Mouse (Mus musculus) heart, embryonic 15.5 days (tissue): ENCODE data around the gene Kifc3. TPM values are rescaled to one million over a fixed set of nuclear protein-coding genes. Genes with fewer than 3 reads are reported as not detected.

ENCODE experiments used
- ATAC-seq: fragments of 200-750 bp; cut with Nextera tagmentation; replicated peaks from 2 replicates; pipeline ENCODE4 v1.8.0; 2017; ENCODE audit warnings: low read depth, moderate TSS enrichment; ENCODE audit not compliant: insufficient number of reproducible peaks, insufficient read depth, low FRiP score
- H3K27ac ChIP-seq: fragments of 300-500 bp; sonication (generic); 2 replicates; pipeline ENCODE4 v1.5.1; 2015; ENCODE audit warnings: mild to moderate bottlenecking, inconsistent platforms
- H3K27me3 ChIP-seq: fragments of 300-500 bp; sonication (generic); 2 replicates; pipeline ENCODE4 v1.6.1; 2015; ENCODE audit warnings: inconsistent platforms
- H3K36me3 ChIP-seq: fragments of 300-500 bp; sonication (generic); 2 replicates; pipeline ENCODE4 v1.6.1; 2015; ENCODE audit warnings: mild to moderate bottlenecking, inconsistent platforms
- H3K4me1 ChIP-seq: fragments of 300-500 bp; sonication (generic); replicated peaks from 2 replicates; pipeline ENCODE4 v1.6.1; 2015; ENCODE audit warnings: inconsistent platforms
- H3K4me2 ChIP-seq: fragments of 300-500 bp; sonication (generic); 2 replicates; pipeline ENCODE4 v1.6.1; 2015; ENCODE audit warnings: inconsistent platforms, mild to moderate bottlenecking, moderate library complexity
- H3K4me3 ChIP-seq: fragments of 300-500 bp; sonication (generic); 2 replicates; pipeline ENCODE4 v1.5.1; 2015; ENCODE audit warnings: mild to moderate bottlenecking, inconsistent platforms
- H3K9ac ChIP-seq: fragments of 300-500 bp; sonication (generic); 2 replicates; pipeline ENCODE4 v1.6.1; 2015; ENCODE audit warnings: mild to moderate bottlenecking, inconsistent platforms
- H3K9me3 ChIP-seq: fragments of 300-500 bp; sonication (generic); replicated peaks from 2 replicates; pipeline ENCODE4 v1.6.1; 2016; ENCODE audit warnings: inconsistent platforms
- WGBS: fragments of 180-500 bp; shearing (Covaris S2); methylation state at CpG from one replicate; pipeline ENCODE4 v1.1.7; 2015; ENCODE audit warnings: mixed read lengths; 5-methylcytosine and 5-hydroxymethylcytosine counted together
- polyA plus RNA-seq: library from polyadenylated mRNA; unstranded; fragments of >200 nt; fragmentation: Nextera tagmentation; extraction: Ambion mirVana; gene quantifications from 2 replicates; pipeline ENCODE4 v1.2.1, GENCODE M21; 2015

Gene Kifc3
- polyA plus RNA-seq, 1 experiment from 2014 or later = 15.7 TPM

GRCm38 (mm10) chr8:95201491-95201890 lies 1.1 kb downstream of the Kifc3 start:
- 60% methylated on average over 7 of the region's 7 CpGs for WGBS
- Histone ChIP-seq H3K4me1 (peaks cover 11% of the 10 kb centered on the region; the same call in 1 of the 2 replicates), H3K27me3 (no peaks in the 10 kb centered on the region), H3K27ac (no peak overlapping the region), H3K9ac (no peak overlapping the region), H3K4me3 (no peak overlapping the region), H3K36me3 (no peaks in the 10 kb centered on the region), H3K4me2 (no peak overlapping the region), H3K9me3 (no peaks in the 10 kb centered on the region)
- ATAC-seq = no peak

GRCm38 (mm10) chr8:95200001-95200405 lies 2.6 kb downstream of the Kifc3 start:
- no peak overlapping the region for H3K27ac ChIP-seq
- ATAC-seq = no peak

GRCm38 (mm10) chr8:95195728-95196127 lies 6.9 kb downstream of the Kifc3 start:
- Histone ChIP-seq H3K9me3 (no peaks in the 10 kb centered on the region), H3K36me3 (no peaks in the 10 kb centered on the region), H3K27me3 (no peaks in the 10 kb centered on the region), H3K4me1 (peaks cover 3% of the 10 kb centered on the region; the same call in 1 of the 2 replicates), H3K9ac (no peak overlapping the region), H3K27ac (no peak overlapping the region), H3K4me3 (no peak overlapping the region), H3K4me2 (no peak overlapping the region)
- 49% methylated on average over 11 of the region's 11 CpGs for WGBS
- no peak for ATAC-seq

More at GRCm38 (mm10) chr8:95200001-95200405, 2.6 kb downstream of the Kifc3 start:
- H3K4me2 ChIP-seq = no peak overlapping the region
- H3K9me3 ChIP-seq = no peaks in the 10 kb centered on the region
- H3K4me1 ChIP-seq = peaks cover 11% of the 10 kb centered on the region; the same call in 1 of the 2 replicates
- 71% methylated on average over 9 of the region's 9 CpGs for WGBS
- H3K36me3 ChIP-seq = no peaks in the 10 kb centered on the region
- H3K4me3 ChIP-seq = no peak overlapping the region
- no peaks in the 10 kb centered on the region for H3K27me3 ChIP-seq
- H3K9ac ChIP-seq = no peak overlapping the region

GRCm38 (mm10) chr8:95191497-95192175 lies 11.0 kb downstream of the Kifc3 start:
- H3K4me1 ChIP-seq = no peaks in the 10 kb centered on the region
- no peak overlapping the region for H3K4me3 ChIP-seq
- no peak for ATAC-seq
- H3K9ac ChIP-seq = no peak overlapping the region
- no peak overlapping the region for H3K4me2 ChIP-seq
- H3K27me3 ChIP-seq = no peaks in the 10 kb centered on the region
- WGBS = 90% methylated on average over 9 of the region's 9 CpGs
- H3K9me3 ChIP-seq = no peaks in the 10 kb centered on the region
- H3K27ac ChIP-seq = no peak overlapping the region
- no peaks in the 10 kb centered on the region for H3K36me3 ChIP-seq

- Histone ChIP-seq H3K36me3 (no peaks in the 10 kb centered on the region), H3K27ac (no peak overlapping the region), H3K9ac (no peak overlapping the region), H3K4me2 (no peak overlapping the region), H3K4me1 (no peaks in the 10 kb centered on the region), H3K9me3 (no peaks in the 10 kb centered on the region), H3K4me3 (no peak overlapping the region), H3K27me3 (no peaks in the 10 kb centered on the region)
- 56% methylated on average over 5 of the region's 5 CpGs for WGBS
- ATAC-seq = no peak
Observed at GRCm38 (mm10) chr8:95187579-95187978, 15.0 kb downstream of the Kifc3 start.

GRCm38 (mm10) chr8:95185891-95186513 lies 16.6 kb downstream of the Kifc3 start:
- Histone ChIP-seq H3K4me2 (no peak overlapping the region), H3K27me3 (no peaks in the 10 kb centered on the region), H3K9ac (no peak overlapping the region), H3K27ac (no peak overlapping the region), H3K4me1 (no peaks in the 10 kb centered on the region), H3K9me3 (no peaks in the 10 kb centered on the region), H3K4me3 (no peak overlapping the region), H3K36me3 (no peaks in the 10 kb centered on the region)
- ATAC-seq = no peak
- 84% methylated on average over 7 of the region's 7 CpGs for WGBS

GRCm38 (mm10) chr8:95185104-95185503 lies 17.5 kb downstream of the Kifc3 start:
- no peak for ATAC-seq

GRCm38 (mm10) chr8:95184171-95184570 lies 18.4 kb downstream of the Kifc3 start:
- Histone ChIP-seq H3K4me2 (no peak overlapping the region), H3K27ac (no peak overlapping the region), H3K9me3 (no peaks in the 10 kb centered on the region), H3K4me3 (no peak overlapping the region), H3K4me1 (no peaks in the 10 kb centered on the region), H3K36me3 (no peaks in the 10 kb centered on the region), H3K9ac (no peak overlapping the region), H3K27me3 (no peaks in the 10 kb centered on the region)
- ATAC-seq = no peak
- WGBS = 77% methylated on average over 12 of the region's 12 CpGs

More at GRCm38 (mm10) chr8:95185104-95185503, 17.5 kb downstream of the Kifc3 start:
- Histone ChIP-seq H3K27ac (no peak overlapping the region), H3K4me1 (no peaks in the 10 kb centered on the region), H3K36me3 (no peaks in the 10 kb centered on the region), H3K4me2 (no peak overlapping the region), H3K27me3 (no peaks in the 10 kb centered on the region), H3K9ac (no peak overlapping the region), H3K9me3 (no peaks in the 10 kb centered on the region), H3K4me3 (no peak overlapping the region)
- 52% methylated on average over 10 of the region's 10 CpGs for WGBS

GRCm38 (mm10) chr8:95181850-95182249 lies 20.8 kb downstream of the Kifc3 start:
- Histone ChIP-seq H3K4me1 (no peaks in the 10 kb centered on the region), H3K27me3 (no peaks in the 10 kb centered on the region), H3K9ac (no peak overlapping the region), H3K36me3 (no peaks in the 10 kb centered on the region), H3K4me2 (no peak overlapping the region), H3K4me3 (no peak overlapping the region), H3K27ac (no peak overlapping the region), H3K9me3 (no peaks in the 10 kb centered on the region)
- no peak for ATAC-seq
- 49% methylated on average over 7 of the region's 7 CpGs for WGBS

GRCm38 (mm10) chr8:95178191-95178590 lies 24.4 kb downstream of the Kifc3 start:
- H3K4me2 ChIP-seq = no peak overlapping the region
- H3K9ac ChIP-seq = no peak overlapping the region
- no peaks in the 10 kb centered on the region for H3K9me3 ChIP-seq
- no peak overlapping the region for H3K4me3 ChIP-seq
- no peak overlapping the region for H3K27ac ChIP-seq
- no peak for ATAC-seq
- H3K36me3 ChIP-seq = no peaks in the 10 kb centered on the region
- H3K4me1 ChIP-seq = no peaks in the 10 kb centered on the region
- WGBS = 57% methylated on average over 4 of the region's 4 CpGs
- H3K27me3 ChIP-seq = no peaks in the 10 kb centered on the region

- no peak overlapping the region for H3K27ac ChIP-seq
- H3K4me3 ChIP-seq = no peak overlapping the region
- H3K9ac ChIP-seq = no peak overlapping the region
- 73% methylated on average over 6 of the region's 6 CpGs for WGBS
- no peak overlapping the region for H3K4me2 ChIP-seq
- ATAC-seq = no peak
- no peaks in the 10 kb centered on the region for H3K4me1 ChIP-seq
- no peaks in the 10 kb centered on the region for H3K9me3 ChIP-seq
- H3K36me3 ChIP-seq = no peaks in the 10 kb centered on the region
- no peaks in the 10 kb centered on the region for H3K27me3 ChIP-seq
Observed at GRCm38 (mm10) chr8:95176985-95177384, 25.6 kb downstream of the Kifc3 start.

GRCm38 (mm10) chr8:95175808-95176207 lies 26.8 kb downstream of the Kifc3 start:
- Histone ChIP-seq H3K9ac (no peak overlapping the region), H3K27me3 (no peaks in the 10 kb centered on the region), H3K36me3 (no peaks in the 10 kb centered on the region), H3K4me2 (no peak overlapping the region), H3K9me3 (no peaks in the 10 kb centered on the region), H3K4me3 (no peak overlapping the region), H3K4me1 (no peaks in the 10 kb centered on the region), H3K27ac (no peak overlapping the region)
- WGBS = 52% methylated on average over 18 of the region's 18 CpGs
- ATAC-seq = no peak
